Mouse (Mus musculus) kidney, adult 2 months (tissue): ENCODE data around the gene Id1.

Source experiments
- CTCF ChIP-seq: fragments of 200-500 bp; conservative IDR thresholded peaks from 2 replicates; pipeline ENCODE4 v1.5.1; 2011; ENCODE audit warnings: low read depth, mild to moderate bottlenecking, control low read depth, low read length, moderate library complexity, mixed read lengths; ENCODE audit not compliant: insufficient read depth, insufficient read length
- POLR2A ChIP-seq: fragments of 200-500 bp; IDR thresholded peaks from one replicate; pipeline ENCODE4 v1.6.1; 2011; ENCODE audit warnings: low read depth, low read length, control low read depth

- TF ChIP-seq CTCF, result no peak
- no peak for TF ChIP-seq POLR2A
Observed at GRCm38 (mm10) chr2:152704256-152704605, 31.8 kb upstream of the Id1 start.
